Mouse (Mus musculus) liver (tissue): ENCODE data around the gene 4933402J07Rik.

ENCODE experiments used
- DNase-seq: peaks from one replicate; pipeline ENCODE4 v3.0.0-alpha.2; 2020; ENCODE audit warnings: mixed read lengths

4933402J07Rik gene

DNA sequence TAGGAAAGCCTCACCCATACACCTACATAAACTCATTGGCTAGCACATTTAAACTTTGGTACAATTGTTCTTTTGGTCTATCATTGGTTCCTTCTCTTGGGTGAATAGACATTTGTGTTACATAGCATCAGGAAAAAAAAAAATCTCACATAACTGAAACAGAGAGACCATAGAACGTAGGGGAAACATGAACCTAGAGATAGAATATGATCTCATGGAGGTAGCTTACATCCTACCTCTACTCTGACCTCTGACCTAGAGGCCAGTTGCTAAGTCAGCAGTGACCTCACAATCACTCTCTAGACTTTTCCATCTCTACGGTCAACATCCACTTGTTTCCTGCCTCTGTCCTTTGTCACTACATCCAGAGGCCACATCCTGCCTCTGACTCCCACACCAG is at the start of gene 4933402J07Rik:
Gene 4933402J07Rik, plus strand, starts transcription at position 301 of the 400 bp plus-strand sequence.
- DNase-seq = no peak

DNA sequence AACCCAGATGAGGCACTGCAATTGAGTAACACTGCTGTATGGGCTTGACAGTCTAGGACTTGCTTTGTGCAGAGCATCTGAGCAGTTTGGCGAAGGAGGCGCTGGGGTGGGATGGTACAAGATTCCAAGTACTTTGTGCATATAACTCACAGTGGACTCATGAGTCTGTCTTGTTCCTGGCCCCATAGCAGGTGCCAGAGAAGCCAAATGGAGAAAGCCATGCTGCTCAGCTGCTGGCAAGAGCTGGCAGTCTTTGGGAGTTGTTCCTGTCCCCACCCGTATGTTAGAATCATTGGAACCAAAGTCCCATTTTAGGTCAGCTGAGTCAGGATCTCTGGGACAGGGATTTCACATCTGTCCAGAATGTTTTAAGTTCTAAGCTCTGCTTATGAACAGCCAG is 46.5 kb upstream of the 4933402J07Rik start:
- DNase-seq = no peak

DNA sequence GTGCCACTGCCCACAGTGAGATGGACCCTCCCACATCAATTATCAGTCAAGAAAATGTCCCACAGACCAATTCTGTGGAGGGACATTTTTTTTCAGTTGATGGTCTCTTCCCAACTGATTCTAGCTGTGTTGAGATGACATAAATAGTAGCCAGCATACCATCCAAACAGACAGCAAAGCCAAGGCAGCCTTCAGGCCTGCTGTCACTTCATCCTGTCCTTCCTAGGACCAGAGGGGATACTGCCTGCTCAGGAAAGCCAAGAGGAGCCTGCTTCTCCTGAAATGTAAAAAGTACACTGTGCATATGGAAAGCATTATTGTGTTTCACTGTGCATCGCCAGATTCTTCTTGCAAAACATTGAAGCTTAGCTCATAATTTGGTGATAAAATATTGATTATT is 38.6 kb upstream of the 4933402J07Rik start:
- no peak for DNase-seq

DNA sequence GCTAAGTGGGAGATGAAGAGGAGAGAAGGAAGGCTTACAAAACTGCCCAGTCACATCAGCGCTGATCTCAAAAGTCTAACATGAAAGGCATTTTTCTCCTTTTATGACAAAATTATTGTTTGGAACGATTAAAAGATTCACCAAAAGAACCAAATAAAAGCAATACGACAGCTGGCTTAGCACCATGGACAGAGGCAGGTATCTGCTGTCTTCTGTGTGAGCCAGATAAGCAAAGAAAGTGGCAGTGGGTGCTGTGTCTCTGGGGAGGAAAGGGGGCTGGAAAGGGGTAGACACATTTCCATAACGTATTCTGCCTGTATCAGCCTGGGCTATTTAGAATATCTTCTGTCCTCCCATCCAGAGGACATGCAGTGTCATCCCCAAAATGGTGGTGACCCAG is 32.5 kb upstream of the 4933402J07Rik start:
- DNase-seq = no peak

DNA sequence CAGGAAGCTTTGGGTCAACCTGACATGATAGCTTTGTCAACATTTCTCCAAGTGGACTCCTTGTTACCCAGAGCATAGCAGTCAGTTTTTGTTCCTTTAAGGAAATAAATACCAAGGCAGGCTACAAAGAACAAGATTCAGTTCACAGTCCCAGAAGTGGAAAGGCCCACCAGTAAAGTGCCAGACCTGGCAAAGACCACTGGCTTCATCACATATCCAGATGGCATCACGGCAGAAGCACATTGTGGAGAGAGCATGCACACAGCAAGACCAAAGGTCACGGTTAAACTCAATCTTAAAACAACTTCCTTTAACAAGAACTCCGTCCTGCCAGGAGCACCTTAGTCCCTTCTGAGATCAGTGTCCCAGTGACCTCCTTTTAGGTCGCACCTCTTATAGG is 30.2 kb upstream of the 4933402J07Rik start:
- DNase-seq = no peak

DNA sequence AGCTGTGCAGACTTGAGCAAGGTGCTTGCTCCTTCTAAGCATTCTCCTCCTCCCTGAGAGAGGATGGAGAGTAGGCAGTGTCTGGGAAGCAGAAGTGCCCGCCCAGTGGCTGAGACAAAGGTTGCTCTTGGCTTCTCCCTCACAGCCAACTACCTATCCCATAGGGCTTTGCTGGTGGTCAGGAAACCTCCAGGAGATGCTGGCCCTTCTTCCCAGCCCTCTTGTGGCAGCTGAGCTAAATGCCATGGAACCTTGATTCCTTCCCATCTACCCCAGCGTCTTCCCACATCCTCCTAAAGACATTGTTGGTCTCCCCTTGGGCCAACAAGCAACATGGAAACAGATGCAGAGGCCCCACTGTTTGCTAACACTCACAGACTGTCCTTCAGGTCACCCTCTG is 28.8 kb upstream of the 4933402J07Rik start:
- DNase-seq = no peak

DNA sequence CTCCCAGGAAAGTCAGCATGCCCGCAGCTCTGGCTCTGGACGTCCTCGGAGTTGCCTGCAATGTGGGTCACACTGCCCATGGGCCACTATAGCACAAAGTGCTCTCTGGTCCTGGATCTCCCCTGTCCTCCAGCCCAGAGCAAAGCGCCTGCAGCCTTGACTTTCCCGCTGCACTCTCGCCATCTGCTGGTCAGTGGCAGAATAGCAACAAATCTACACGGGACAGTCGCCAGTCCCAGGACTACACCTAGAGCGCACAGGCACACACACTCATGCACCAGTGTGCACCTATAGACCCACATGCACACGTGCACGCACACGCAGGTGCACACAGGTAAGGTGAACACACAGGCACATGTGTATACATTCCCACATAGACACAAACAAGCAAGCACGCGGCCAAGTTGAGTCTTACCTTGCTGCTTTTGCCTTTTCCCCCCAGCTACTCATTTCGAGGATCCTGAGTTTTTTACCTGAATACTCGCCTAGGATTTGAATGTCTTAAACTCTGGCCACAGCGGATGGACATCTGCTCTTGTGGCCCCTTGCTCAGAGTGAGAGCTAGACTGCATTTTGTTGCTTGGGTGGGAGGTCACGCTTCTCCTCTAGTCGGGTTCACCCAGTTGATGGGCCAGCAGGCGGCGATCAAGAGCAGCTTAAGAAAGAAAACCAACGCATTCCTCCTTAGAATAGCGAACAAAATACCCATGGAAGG is 26.9 kb upstream of the 4933402J07Rik start:
- DNase-seq = peak; percentile 64

DNA sequence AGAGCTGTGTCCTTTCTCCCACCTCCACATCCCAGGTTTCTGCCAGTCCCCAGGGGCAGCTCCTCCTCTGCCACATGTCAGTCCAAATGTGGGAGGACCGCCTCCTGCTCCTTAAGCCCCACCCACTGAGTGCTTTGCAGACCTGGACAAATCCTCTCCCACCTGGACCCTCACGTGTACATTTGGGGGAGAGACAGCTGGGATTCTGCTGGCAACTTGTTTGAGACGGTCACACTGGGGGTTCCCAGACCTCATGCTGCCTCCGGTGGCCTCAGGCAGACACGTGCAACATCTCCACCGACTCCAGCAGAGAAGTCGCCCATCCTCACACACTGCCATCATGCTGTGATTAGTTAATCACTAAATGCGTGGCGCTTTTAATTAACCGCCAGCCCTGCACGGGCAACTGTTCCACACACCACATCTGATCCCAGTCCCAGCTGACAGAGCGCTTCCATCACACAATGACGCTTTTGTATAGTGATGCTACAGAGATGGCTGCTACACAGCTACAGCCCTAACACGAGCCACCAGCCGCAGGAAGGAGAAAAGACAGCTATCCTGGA is 23.7 kb upstream of the 4933402J07Rik start:
- no peak for DNase-seq

DNA sequence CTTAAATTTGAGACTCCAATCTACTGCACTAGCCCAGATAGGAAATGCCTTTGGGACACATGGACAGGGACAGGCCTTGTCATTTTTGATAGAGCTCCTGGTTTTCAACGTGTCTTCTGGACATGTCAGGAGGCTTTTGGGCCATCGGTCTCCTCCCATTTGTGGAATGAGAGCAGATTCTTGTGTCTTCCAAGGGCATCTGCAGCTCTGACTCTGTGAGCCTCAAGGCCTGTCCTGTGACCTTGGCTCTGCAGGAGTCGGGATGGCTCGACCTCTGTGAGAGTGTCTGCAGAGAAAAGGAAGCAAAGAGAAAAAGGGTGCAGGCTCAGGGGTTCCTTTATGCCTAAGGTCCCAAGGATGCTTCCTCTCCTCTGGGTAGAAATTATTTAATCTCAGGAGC is 13.8 kb upstream of the 4933402J07Rik start:
- DNase-seq = no peak

DNA sequence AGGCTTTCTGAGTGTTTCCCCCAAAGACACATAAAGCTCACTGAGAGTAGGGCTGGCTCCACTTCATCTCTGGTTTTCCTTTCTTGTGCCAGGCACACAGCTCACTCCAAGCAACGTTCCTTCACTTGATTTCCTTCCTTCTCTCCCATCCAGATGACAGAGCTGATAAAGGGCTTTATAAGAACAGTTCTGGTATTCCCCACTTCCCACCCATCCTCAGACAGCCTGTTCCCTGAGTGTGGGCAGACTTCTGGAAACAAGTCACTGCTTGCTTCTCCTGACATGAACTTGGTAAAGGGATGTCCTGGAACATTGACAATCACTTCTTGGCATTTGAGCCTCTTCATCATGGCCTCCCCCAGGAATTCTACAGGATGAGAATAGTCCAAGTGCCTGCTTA is 10.9 kb upstream of the 4933402J07Rik start:
- DNase-seq = no peak

DNA sequence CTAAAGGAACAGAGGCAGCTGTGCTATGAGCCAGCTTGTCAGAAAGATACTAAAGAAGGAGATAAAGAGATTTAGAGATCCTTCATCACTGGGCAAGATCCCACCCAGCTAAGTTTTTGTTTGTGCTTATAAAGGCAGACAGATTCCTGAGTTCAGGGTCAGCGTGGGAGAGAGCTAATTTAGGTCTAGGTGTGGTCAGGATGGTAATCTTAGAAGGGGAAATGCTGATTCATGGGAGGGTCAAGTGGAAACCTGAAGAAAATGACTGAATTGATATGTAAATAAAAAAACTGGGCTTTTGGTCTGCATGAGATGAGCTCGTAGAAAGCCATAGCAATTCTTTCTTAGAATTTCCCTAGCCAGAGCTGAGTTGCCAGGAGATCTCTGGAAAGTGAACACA is 2.9 kb upstream of the 4933402J07Rik start:
- DNase-seq = no peak

DNA sequence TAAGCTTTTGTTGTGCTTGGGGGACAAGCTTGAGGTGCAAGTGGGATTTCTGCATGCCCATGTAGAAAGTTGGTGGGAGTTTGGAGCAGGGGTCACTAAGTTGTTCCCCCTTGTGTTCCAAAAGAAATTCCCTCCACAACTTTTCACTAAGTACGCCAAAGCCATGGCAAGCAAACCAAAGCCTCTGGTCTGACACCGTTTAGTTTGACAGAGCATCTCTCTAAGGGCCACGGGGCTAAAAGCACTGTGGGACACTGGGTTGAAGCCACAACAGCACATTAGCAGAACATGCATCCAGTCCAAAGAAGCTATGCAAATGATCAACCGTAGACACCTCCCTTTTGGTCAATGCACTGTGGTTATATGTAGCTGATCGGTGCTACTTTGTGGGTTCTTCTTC is 5.5 kb downstream of the 4933402J07Rik start:
- DNase-seq = no peak

DNA sequence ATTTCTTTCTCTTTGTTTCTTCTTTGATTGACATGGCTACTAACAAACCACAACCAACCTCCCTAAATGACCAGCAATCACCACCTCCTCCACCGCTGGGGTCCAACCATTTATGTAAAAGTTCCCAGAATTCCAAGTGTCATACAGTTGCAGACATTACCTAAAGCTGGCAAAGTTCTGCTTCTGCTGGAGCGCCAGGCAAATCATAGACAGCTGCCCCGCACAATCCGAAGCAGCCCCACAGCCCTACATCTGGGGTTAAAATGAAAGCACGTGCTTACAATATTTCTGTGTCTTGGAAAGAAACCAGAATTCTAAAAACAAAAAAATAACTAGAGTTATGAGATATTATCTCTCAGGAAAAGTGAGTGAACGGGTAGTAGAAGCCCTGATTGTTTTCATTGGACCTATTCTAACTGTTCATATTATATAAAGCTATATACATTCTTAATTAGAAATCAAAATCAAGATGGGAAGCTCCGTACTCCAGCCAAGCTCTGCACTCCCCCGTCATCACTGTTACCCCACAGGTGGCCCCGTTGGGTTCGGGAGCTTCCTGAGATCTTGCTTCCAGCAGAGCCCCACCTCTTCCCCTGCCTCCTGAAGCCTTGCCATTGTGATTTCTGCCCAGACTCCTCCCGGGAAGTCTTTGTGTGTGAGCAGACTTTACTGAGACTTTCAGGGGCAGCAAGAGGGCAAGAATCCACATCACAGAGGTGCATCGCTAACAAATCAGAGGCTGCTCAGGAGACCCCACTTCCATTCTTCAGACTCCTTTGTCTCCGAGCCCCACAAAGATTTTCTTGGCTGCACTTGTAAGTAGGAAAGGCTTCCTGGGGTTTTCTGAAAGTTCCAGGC is 6.3 kb downstream of the 4933402J07Rik start:
- no peak for DNase-seq

DNA sequence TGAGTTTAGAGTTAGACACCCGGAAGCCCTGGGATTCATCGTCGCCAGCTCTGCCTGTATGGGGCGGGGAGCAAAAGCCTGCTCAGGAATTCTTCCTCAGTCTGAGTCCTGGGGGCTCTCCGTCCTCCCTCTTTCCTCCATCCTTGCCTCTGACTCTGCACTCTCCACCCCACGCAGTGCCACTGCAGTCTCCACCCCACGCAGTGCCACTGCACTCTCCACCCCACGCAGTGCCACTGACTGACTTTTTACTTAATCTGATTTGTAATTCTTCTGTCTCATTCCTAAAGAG is 6.9 kb downstream of the 4933402J07Rik start:
- no peak for DNase-seq

DNA sequence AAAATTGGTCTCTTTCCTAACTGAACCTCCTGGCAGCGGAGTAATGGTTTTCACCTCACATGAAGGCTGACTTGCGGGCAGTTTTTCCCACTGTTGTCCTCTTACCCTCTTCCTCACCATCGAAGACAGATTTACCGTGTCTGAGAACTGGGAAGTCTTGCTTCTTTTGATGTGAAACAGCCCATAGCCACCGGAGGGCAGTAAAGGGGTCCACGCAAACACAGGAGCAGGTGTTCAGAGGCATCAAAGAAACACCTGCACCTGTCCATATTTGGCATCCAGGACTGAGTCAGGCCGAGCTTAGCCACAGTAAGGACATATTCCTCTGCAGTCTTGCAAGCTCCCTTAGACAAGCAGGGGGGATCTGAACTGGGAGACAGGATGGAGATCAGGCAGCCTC is 7.2 kb downstream of the 4933402J07Rik start:
- no peak for DNase-seq

DNA sequence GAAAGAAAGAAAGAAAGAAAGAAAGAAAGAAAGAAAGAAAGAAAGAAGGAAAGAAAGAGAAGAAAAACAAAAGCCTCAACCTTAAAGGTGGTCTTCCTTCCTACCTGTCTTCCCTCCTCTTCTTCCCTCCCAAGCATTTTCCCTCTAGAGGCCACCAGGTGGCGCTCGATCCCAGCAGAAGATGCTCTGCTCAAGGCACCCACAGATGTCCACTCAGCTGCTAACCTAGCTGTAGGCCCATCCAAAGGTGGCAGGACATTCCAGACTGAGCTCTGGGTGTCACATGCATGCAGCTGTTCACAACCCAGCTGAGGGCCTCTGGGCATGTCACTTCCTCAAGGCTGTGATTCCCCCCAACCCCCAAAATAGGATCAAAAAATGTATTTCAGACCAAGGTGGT is 30.6 kb downstream of the 4933402J07Rik start:
- peak; percentile 53 for DNase-seq

DNA sequence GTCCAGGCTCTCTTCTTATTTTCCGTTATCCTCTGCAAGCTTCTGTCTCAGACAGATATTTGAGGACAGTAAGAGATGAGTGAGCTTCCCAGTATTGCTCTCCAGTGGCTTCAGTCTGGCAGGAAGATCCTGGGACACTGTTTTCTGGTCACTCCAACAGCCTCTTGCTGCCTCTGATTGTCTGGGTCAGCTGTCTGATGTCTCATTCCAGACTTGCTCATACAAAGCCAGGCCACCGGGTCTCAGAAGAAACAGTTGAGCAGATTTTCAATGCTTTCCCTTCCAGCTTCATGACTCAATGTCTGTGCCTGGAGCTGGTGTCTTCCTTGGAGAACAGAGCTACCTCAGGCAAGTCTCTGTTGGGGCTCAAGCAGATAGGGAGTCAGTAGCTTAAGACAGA is 39.1 kb downstream of the 4933402J07Rik start:
- no peak for DNase-seq

DNA sequence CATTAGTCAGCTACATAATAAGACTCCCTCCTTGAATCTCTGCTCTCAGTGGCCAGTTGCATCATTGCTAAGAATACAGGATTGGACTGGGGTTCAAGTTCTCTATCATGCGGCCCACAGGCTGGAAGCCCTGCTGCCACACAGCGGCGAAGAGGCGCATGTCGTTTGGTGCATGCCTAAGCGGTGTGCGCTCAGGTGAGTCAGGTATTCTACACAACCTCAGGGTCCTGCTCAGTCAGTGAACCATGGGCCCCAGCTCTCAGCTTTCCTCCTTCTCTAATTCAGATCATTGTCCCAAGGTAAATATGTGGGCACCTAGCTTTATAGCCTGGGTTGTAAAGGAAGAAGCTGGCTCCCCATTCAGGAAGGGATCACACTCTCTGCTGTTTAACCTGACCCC is 45.5 kb downstream of the 4933402J07Rik start:
- no peak for DNase-seq

DNA sequence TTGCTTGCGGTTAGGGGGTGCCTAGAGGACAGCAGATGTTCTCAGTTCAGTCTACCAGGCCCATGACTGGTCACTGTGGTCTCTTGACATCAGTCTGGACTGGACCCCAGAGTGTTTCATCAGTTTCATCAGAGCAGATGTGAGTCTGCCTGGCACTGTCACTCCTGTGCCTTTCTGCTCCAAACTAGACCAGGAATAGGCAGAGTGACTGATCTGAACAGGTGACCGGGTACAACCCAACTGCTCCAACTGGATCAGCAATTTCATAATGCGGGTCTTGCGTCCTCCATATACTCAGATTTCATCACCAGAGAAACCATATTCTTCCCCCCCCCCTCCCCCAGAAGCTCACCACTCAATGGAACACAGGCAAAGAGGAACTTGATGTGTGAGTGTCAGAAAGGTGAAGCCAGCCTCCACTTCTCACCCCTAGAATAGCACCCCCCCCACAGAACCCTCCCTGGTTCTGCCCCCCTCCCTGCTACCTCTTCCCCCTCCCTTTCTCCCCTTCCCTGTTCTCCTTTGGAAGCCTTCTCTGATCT is 46.1 kb downstream of the 4933402J07Rik start:
- DNase-seq = no peak

DNA sequence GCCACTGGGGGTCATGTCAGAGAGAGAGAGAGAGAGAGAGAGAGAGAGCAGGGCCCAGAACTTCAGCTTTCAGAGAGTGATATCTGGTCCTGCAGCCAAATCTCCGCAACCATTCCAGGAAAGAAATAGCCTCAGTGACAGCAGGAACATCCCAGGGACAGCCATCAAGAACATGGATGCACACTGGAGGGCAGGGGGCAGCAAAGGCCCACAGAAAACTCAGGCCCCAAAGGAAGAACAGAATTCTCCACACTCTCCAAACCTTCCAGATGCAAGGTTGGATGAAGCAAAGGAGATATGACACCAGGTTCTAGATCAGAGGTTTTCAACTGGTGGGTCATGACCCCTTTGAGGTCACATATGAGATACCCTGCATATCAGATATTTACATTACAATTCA is 50.0 kb downstream of the 4933402J07Rik start:
- DNase-seq = no peak

DNA sequence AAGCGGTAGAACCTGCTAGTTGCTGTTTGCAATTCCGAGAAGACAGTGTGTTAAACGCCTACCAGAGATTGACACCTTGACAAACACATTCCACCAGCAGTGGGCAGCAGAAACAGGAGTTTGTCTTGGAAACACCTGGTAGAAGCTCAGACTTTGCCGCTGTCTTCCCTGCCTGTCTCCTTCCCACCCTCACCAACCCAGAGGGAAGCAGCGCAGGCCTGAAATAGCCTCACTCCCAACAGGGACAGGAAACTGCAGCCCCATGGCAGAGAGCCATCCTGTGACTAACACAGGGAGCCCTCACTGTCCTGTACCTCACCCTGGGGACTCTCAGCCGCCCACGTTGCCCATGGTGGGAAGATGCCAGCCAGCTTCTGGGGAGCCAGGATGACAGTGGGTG is 55.5 kb downstream of the 4933402J07Rik start:
- DNase-seq = no peak

DNA sequence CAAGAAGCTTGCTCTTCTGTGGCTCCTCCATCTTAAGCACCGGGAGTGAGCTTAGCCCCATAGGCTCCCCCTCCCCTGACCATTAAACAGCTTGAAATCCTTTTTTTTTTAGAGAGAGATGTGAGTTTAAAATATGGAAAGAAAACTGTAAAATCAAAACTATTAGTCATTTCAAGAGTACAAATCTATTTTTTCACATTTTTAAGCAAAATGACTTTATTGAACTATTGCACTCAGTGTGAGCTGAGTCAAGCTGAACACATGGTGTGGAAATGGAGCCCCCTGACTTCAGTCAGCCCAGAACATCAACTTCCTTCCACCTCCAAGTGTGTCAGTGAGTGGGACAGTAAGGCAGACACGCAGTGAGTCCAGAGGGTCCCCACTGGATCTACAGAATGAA is 55.9 kb downstream of the 4933402J07Rik start:
- no peak for DNase-seq

DNA sequence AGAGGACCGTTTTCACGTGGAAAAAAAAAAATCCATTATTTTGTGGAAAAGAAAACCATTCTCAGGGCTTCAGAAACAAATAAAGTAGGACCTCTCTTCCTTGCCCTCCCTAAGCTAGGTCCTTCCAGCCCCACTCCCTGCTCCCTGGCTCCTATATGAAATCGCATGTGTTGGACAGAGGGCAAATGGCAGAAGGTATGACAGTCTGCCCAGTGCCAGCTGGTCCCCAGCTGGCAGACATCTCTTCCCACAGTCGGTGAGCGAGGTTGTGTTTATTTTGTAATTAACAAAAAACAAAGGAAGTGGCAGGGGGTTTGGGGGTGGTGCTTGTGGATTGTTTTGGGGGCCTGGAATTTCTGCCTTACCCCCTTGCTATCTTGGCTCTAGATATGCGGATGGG is 56.6 kb downstream of the 4933402J07Rik start:
- no peak for DNase-seq

DNA sequence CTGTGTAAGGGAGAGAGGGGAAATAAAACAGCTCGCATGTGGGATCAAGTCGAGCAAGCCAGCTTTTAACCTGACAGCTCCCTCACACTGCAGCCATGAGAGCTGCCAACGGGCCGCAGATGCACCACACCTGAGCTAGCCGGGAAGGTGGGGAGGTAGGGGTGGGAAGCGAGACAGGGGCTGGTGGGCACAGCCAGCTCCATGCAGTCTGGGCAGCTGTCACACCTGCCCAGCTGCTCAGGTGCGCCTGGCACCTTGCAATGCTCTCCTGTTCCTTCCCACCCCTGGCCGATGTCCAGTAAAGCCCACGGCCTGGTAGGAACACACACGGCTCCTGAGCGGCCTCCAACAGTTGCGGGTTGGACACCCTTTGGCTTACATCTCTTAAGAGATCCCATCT is 57.5 kb downstream of the 4933402J07Rik start:
- DNase-seq = no peak
